Mouse (Mus musculus): ENCODE measurements around the gene Acbd5.
A peak's percentile ranks its signal among the peaks of the same experiment; 100 is the strongest.

The Acbd5 gene

GRCm38 (mm10) chr2:23068894-23069744, 1.2 kb downstream of the Acbd5 start:
- peak; percentile 96 for DNase-seq

GRCm38 (mm10) chr2:23070491-23070890, 2.5 kb downstream of the Acbd5 start:
- DNase-seq, result no peak

- DNase-seq, result no peak
These were observed 3.4 kb downstream of the Acbd5 start for GRCm38 (mm10) chr2:23071406-23071805.

- DNase-seq, result no peak
These were observed 7.9 kb downstream of the Acbd5 start for GRCm38 (mm10) chr2:23075846-23076245.

GRCm38 (mm10) chr2:23076783-23077182, 8.8 kb downstream of the Acbd5 start:
- DNase-seq, result no peak

GRCm38 (mm10) chr2:23077693-23078092, 9.7 kb downstream of the Acbd5 start:
- no peak for DNase-seq

GRCm38 (mm10) chr2:23078588-23078987, 10.6 kb downstream of the Acbd5 start:
- DNase-seq, result no peak

- DNase-seq, result no peak
These were observed 16.6 kb downstream of the Acbd5 start for GRCm38 (mm10) chr2:23084540-23084939.

- DNase-seq, result no peak
These were observed 24.2 kb downstream of the Acbd5 start for GRCm38 (mm10) chr2:23092216-23092615.

- DNase-seq, result no peak
These were observed 29.1 kb downstream of the Acbd5 start for GRCm38 (mm10) chr2:23097028-23097427.

GRCm38 (mm10) chr2:23102266-23102665, 34.3 kb downstream of the Acbd5 start:
- DNase-seq, result no peak

- no peak for DNase-seq
These were observed 51.6 kb downstream of the Acbd5 start for GRCm38 (mm10) chr2:23119573-23119972.

GRCm38 (mm10) chr2:23155199-23155621, 87.2 kb downstream of the Acbd5 start:
- DNase-seq, result no peak

- peak; percentile 99 for DNase-seq
These were observed 88.0 kb downstream of the Acbd5 start, which contains the start of the genes Mastl and Yme1l1 for GRCm38 (mm10) chr2:23155777-23156607. Gene Mastl, minus strand, starts transcription at chr2:23156024. Gene Yme1l1, plus strand, starts transcription at chr2:23156369.

- DNase-seq, result no peak
These were observed 88.7 kb downstream of the Acbd5 start for GRCm38 (mm10) chr2:23156608-23157081.

Measured in right cerebral cortex, adult 18-20 months (tissue).